ENCODE assay signal across 8 mouse cellular contexts in genomic region chr13:73310183-73310929, GRCm38 (mm10). TPM values are rescaled to one million over a fixed set of nuclear protein-coding genes. Genes with fewer than 3 reads are reported as not detected.
DNase-seq lines count a peak whose midpoint lies in the region; ATAC-seq and TF ChIP-seq lines count a peak whose summit lies in the region.

No protein-coding gene starts in this region.

- H3K27me3 ChIP-seq in MEL (ENCODE audit: control insufficient read depth in 1 of 2, insufficient read depth in 2 of 2, low read length in 2 of 2) = no peaks in the 10 kb centered on the region
- H3K27me3 ChIP-seq in heart, postnatal 0 days (ENCODE audit: control insufficient read depth, insufficient read depth, low read length) = no peaks in the 10 kb centered on the region
- H3K27me3 ChIP-seq in midbrain, embryonic 14.5 days (ENCODE audit: control insufficient read depth, insufficient read depth, low read length) = peaks cover 3% of the 10 kb centered on the region; the same call in 1 of the 2 replicates

- no peak overlapping the region for H3K4me3 ChIP-seq in left cerebral cortex, adult 2 months
- H3K4me3 ChIP-seq in MEL (ENCODE audit: control insufficient read depth in 1 of 2, insufficient read depth in 1 of 2, low read depth in 2 of 2, low read length in 2 of 2) = no peak overlapping the region
- no peak overlapping the region for H3K4me3 ChIP-seq in heart, postnatal 0 days (ENCODE audit: low read depth, low read length)
- H3K4me3 ChIP-seq in midbrain, embryonic 14.5 days (replicated peaks; ENCODE audit: low read depth, low read length) = no peak overlapping the region

- H3K36me3 ChIP-seq in MEL (ENCODE audit: control insufficient read depth in 1 of 2, insufficient read depth in 2 of 2, low read length in 2 of 2) = no peaks in the 10 kb centered on the region
- H3K36me3 ChIP-seq in heart, postnatal 0 days (replicated peaks; ENCODE audit: control insufficient read depth, insufficient read depth, low read length) = no peaks in the 10 kb centered on the region
- no peaks in the 10 kb centered on the region for H3K36me3 ChIP-seq in midbrain, embryonic 14.5 days (ENCODE audit: control insufficient read depth, insufficient read depth, low read length)

- TF ChIP-seq POLR2A in MEL (IDR thresholded peaks at IDR 0.05; ENCODE audit: control insufficient read depth in 1 of 2, insufficient read depth in 1 of 2, low read depth in 1 of 2, low read length in 2 of 2, poor library complexity in 1 of 2) = no peak

- H3K27ac ChIP-seq in left cerebral cortex, adult 2 months = no peak overlapping the region
- H3K27ac ChIP-seq in MEL (ENCODE audit: control insufficient read depth, low read depth, low read length) = no peak overlapping the region
- H3K27ac ChIP-seq in heart, postnatal 0 days (ENCODE audit: low read depth) = no peak overlapping the region
- H3K27ac ChIP-seq in midbrain, embryonic 14.5 days (replicated peaks; ENCODE audit: low read depth, low read length) = no peak overlapping the region

- WGBS in heart, postnatal 0 days = 46% methylated on average over 8 of the region's 8 CpGs
- WGBS in midbrain, embryonic 14.5 days = 21% methylated on average over 8 of the region's 8 CpGs

- no peaks in the 10 kb centered on the region for H3K9me3 ChIP-seq in MEL (replicated peaks; ENCODE audit: insufficient read depth, low read length)
- H3K9me3 ChIP-seq in heart, postnatal 0 days (replicated peaks; ENCODE audit: control insufficient read depth, low read length) = no peaks in the 10 kb centered on the region
- H3K9me3 ChIP-seq in midbrain, embryonic 14.5 days (ENCODE audit: control insufficient read depth, low read length) = no peaks in the 10 kb centered on the region

- H3K4me1 ChIP-seq in MEL (ENCODE audit: control insufficient read depth in 1 of 2, insufficient read depth in 2 of 2, low read length in 2 of 2) = no peaks in the 10 kb centered on the region
- no peaks in the 10 kb centered on the region for H3K4me1 ChIP-seq in heart, postnatal 0 days (ENCODE audit: control insufficient read depth, insufficient read depth)
- peaks cover 15% of the 10 kb centered on the region for H3K4me1 ChIP-seq in midbrain, embryonic 14.5 days (ENCODE audit: control insufficient read depth, insufficient read depth, low read length)

- TF ChIP-seq CTCF in left cerebral cortex, adult 2 months (IDR thresholded peaks at IDR 0.05) = peak; percentile 58
- peak; percentile 44 to 86 (median 65) for TF ChIP-seq CTCF in MEL (IDR thresholded peaks at IDR 0.05 in 2 of 3, conservative IDR thresholded peaks at IDR 0.05 in 1 of 3; ENCODE audit: control insufficient read depth in 1 of 3, insufficient read depth in 1 of 3, low read depth in 2 of 3, low read length in 3 of 3, poor library complexity in 1 of 3, severe bottlenecking in 1 of 3)
- TF ChIP-seq CTCF in heart, postnatal 0 days (IDR thresholded peaks at IDR 0.05; ENCODE audit: low read depth) = peak; percentile 92

- no peak overlapping the region for H3K9ac ChIP-seq in MEL (ENCODE audit: control insufficient read depth, low read depth, low read length, poor library complexity, severe bottlenecking)
- no peak overlapping the region for H3K9ac ChIP-seq in heart, postnatal 0 days (replicated peaks; ENCODE audit: low read depth, low read length)
- H3K9ac ChIP-seq in midbrain, embryonic 14.5 days (replicated peaks; ENCODE audit: low read length) = no peak overlapping the region

- no peak for TF ChIP-seq EP300 in MEL (IDR thresholded peaks at IDR 0.05; ENCODE audit: low read depth in 1 of 2, low read length in 2 of 2)
- no peak for TF ChIP-seq EP300 in heart, postnatal 0 days (IDR thresholded peaks at IDR 0.05; ENCODE audit: low read depth)

- TF ChIP-seq RAD21 in MEL (IDR thresholded peaks at IDR 0.05; ENCODE audit: low read depth, low read length) = peak; percentile 64

- peak; percentile 23 to 33 for DNase-seq in left cerebral cortex, adult 2 months (ENCODE audit: extremely low spot score in 1 of 2, low spot score in 2 of 2)
- no peak for DNase-seq in left cerebral cortex, postnatal 36 days (ENCODE audit: low spot score in 2 of 2)
- DNase-seq in MEL (ENCODE audit: low read depth, low spot score) = peak; percentile 28
- peak; percentile 80 for DNase-seq in embryo, embryonic 10.5 days (ENCODE audit: low spot score)
- DNase-seq in heart, postnatal 0 days (ENCODE audit: low spot score) = peak; percentile 57
- peak; percentile 60 to 72 for DNase-seq in kidney, postnatal 25 days
- DNase-seq in midbrain, embryonic 14.5 days = peak; percentile 75
- peak; percentile 23 to 26 for DNase-seq in urinary bladder, postnatal 36 days (ENCODE audit: low spot score in 2 of 2)

- no peak overlapping the region for H3K4me2 ChIP-seq in heart, postnatal 0 days (ENCODE audit: low read depth, low read length)
- H3K4me2 ChIP-seq in midbrain, embryonic 14.5 days (ENCODE audit: low read length) = no peak overlapping the region

- intact Hi-C loops in left cerebral cortex, adult 2 months (cut with DNase I) = no loop called here
- intact Hi-C loops in left cerebral cortex, postnatal 36 days (cut with DNase I) = no loop called here

- no peaks in the 10 kb centered on the region for H3K79me2 ChIP-seq in MEL (ENCODE audit: control insufficient read depth, insufficient read depth, low read length, poor library complexity)

- peak; percentile 88 for ATAC-seq in heart, postnatal 0 days (ENCODE audit: insufficient read depth, low read depth)
- ATAC-seq in midbrain, embryonic 14.5 days (ENCODE audit: low FRiP score, low TSS enrichment) = peak; percentile 57

TF ChIP-seq in MEL, 35 proteins besides CTCF, POLR2A, EP300 and RAD21:
- TF ChIP-seq SMC3 (IDR thresholded peaks at IDR 0.05; ENCODE audit: low read depth, low read length) = peak; percentile 67
- no peak for TF ChIP-seq TCF12 (IDR thresholded peaks at IDR 0.05; ENCODE audit: low read depth, low read length)
- TF ChIP-seq NRF1 (IDR thresholded peaks at IDR 0.05; ENCODE audit: insufficient read depth, low read depth, low read length, poor library complexity, severe bottlenecking) = no peak
- 0 out of 2 replicates have a peak, but pooled peaks have one; percentile 22 for TF ChIP-seq ZC3H11A (IDR thresholded peaks at IDR 0.05; ENCODE audit: low read depth, low read length)
- no peak for TF ChIP-seq JUND (IDR thresholded peaks at IDR 0.05; ENCODE audit: low read depth, low read length)
- TF ChIP-seq ZMIZ1 (IDR thresholded peaks at IDR 0.05; ENCODE audit: low read depth, low read length) = no peak
- TF ChIP-seq CHD2 (IDR thresholded peaks at IDR 0.05; ENCODE audit: low read length) = no peak
TF ChIP-seq in MEL: peak in this region for 2.

RNA-seq across cellular contexts. Expression of gene Mrpl36, which starts 18.0 kb away (rescaled TPM):
- total RNA-seq in left cerebral cortex, adult 2 months (2021) = 10 to 100 TPM; 34.1 to 36.9 TPM
- 10 to 100 TPM; 37.3 to 44.9 TPM for total RNA-seq in left cerebral cortex, postnatal 36 days (2021)
- total RNA-seq in MEL (2012; rRNA removed) = 140 and 142 TPM in 2 replicates
- 100 to 1,000 TPM in 1 of 2 experiments, not detected in 1; 147 TPM for polyA plus RNA-seq in MEL (2012; ENCODE audit: insufficient read depth in 1 of 2, insufficient read length in 2 of 2, low read depth in 1 of 2, low replicate concordance in 2 of 2, missing spikeins in 1 of 2)
- total RNA-seq in heart, postnatal 0 days (2014; rRNA removed; ENCODE audit: low replicate concordance) = 62.9 and 102 TPM in 2 replicates
- polyA plus RNA-seq in heart, postnatal 0 days (2015; fragmentation: Nextera tagmentation; extraction: Ambion mirVana) = 130 and 135 TPM in 2 replicates
- polyA plus RNA-seq in midbrain, embryonic 14.5 days (2014; fragmentation: Nextera tagmentation; extraction: Ambion mirVana) = 80.0 and 88.5 TPM in 2 replicates

RNA-seq across cellular contexts. Expression of gene Ndufs6, which starts 18.0 kb away (rescaled TPM):
- 100 to 1,000 TPM; 177 to 187 TPM for total RNA-seq in left cerebral cortex, adult 2 months (2021)
- total RNA-seq in left cerebral cortex, postnatal 36 days (2021) = 100 to 1,000 TPM; 184 to 196 TPM
- total RNA-seq in MEL (2012; rRNA removed) = 248 and 266 TPM in 2 replicates
- 100 to 1,000 TPM in 1 of 2 experiments, not detected in 1; 276 TPM for polyA plus RNA-seq in MEL (2012; ENCODE audit: insufficient read depth in 1 of 2, insufficient read length in 2 of 2, low read depth in 1 of 2, low replicate concordance in 2 of 2, missing spikeins in 1 of 2)
- total RNA-seq in heart, postnatal 0 days (2014; rRNA removed; ENCODE audit: low replicate concordance) = 333 and 427 TPM in 2 replicates
- 1,466 and 1,522 TPM in 2 replicates for polyA plus RNA-seq in heart, postnatal 0 days (2015; fragmentation: Nextera tagmentation; extraction: Ambion mirVana)
- polyA plus RNA-seq in midbrain, embryonic 14.5 days (2014; fragmentation: Nextera tagmentation; extraction: Ambion mirVana) = 355 and 484 TPM in 2 replicates

RNA-seq across cellular contexts. Expression of gene Irx4, which starts 50.1 kb away (rescaled TPM):
- total RNA-seq in left cerebral cortex, adult 2 months (2021) = not detected
- total RNA-seq in left cerebral cortex, postnatal 36 days (2021) = not detected
- total RNA-seq in MEL (2012; rRNA removed) = not detected in 2 replicates
- polyA plus RNA-seq in MEL (2012; ENCODE audit: insufficient read depth in 1 of 2, insufficient read length in 2 of 2, low read depth in 1 of 2, low replicate concordance in 2 of 2, missing spikeins in 1 of 2) = not detected
- total RNA-seq in heart, postnatal 0 days (2014; rRNA removed; ENCODE audit: low replicate concordance) = 64.0 and 85.4 TPM in 2 replicates
- 43.4 and 54.9 TPM in 2 replicates for polyA plus RNA-seq in heart, postnatal 0 days (2015; fragmentation: Nextera tagmentation; extraction: Ambion mirVana)
- polyA plus RNA-seq in midbrain, embryonic 14.5 days (2014; fragmentation: Nextera tagmentation; extraction: Ambion mirVana) = 2.3 and 3.0 TPM in 2 replicates

Comparison
In these comparisons a context has a peak if more than half of its experiments do, and no peak if none do; other contexts are left out.
1. DNase-seq: peak in left cerebral cortex, adult 2 months (2 of 2), MEL (single experiment), embryo, embryonic 10.5 days (single experiment), heart, postnatal 0 days (single experiment), kidney, postnatal 25 days (2 of 2), midbrain, embryonic 14.5 days (single experiment) and urinary bladder, postnatal 36 days (2 of 2); none in left cerebral cortex, postnatal 36 days (0 of 2).
2. RNA of gene Irx4, which starts 50.1 kb away (total RNA-seq): 64.0 to 85.4 TPM in heart, postnatal 0 days; not detected in left cerebral cortex, adult 2 months, not detected in left cerebral cortex, postnatal 36 days and not detected in MEL; every median in the first group is over 10 times any median in the second.
3. Peak in every context shown above with its lines, with median percentiles within 50 percentile points of each other: CTCF ChIP-seq.